Mouse (Mus musculus) spleen, adult 2 months (tissue): ENCODE data around the gene Terb1. TPM values are rescaled to one million over a fixed set of nuclear protein-coding genes. Genes with fewer than 3 reads are reported as not detected.

Experiments
- DNase-seq, 2 experiments: peaks; one replicate each; pipeline versions ENCODE4 v3.0.0 to v3.0.0-alpha.2; 2012 to 2021; ENCODE audit warnings: low spot score in 2 of 2, low read depth in 1 of 2
- H3K27ac ChIP-seq: fragments of 200-500 bp; 2 replicates; pipeline ENCODE4 v1.5.1; 2012; ENCODE audit warnings: low read length, inconsistent platforms; ENCODE audit not compliant: insufficient read depth
- H3K27me3 ChIP-seq: fragments of 200-500 bp; 2 replicates; pipeline ENCODE4 v1.6.1; 2012; ENCODE audit warnings: mild to moderate bottlenecking, moderate library complexity, low read length, inconsistent platforms; ENCODE audit not compliant: control insufficient read depth, insufficient read depth
- H3K36me3 ChIP-seq: fragments of 200-500 bp; 2 replicates; pipeline ENCODE4 v1.6.1; 2012; ENCODE audit warnings: mild to moderate bottlenecking, low read length, inconsistent platforms; ENCODE audit not compliant: control insufficient read depth, insufficient read depth
- H3K4me1 ChIP-seq: fragments of 200-500 bp; 2 replicates; pipeline ENCODE4 v1.6.1; 2011; ENCODE audit warnings: inconsistent platforms; ENCODE audit not compliant: control insufficient read depth, insufficient read depth, insufficient read length
- H3K4me3 ChIP-seq: fragments of 200-500 bp; 2 replicates; pipeline ENCODE4 v1.5.1; 2011; ENCODE audit warnings: mild to moderate bottlenecking, inconsistent platforms; ENCODE audit not compliant: insufficient read depth, insufficient read length; ENCODE audit errors: extremely low read depth
- CTCF ChIP-seq: fragments of 200-500 bp; IDR thresholded peaks from 2 replicates; pipeline ENCODE4 v1.5.1; 2011; ENCODE audit warnings: mild to moderate bottlenecking, inconsistent platforms; ENCODE audit not compliant: insufficient read depth, insufficient read length, insufficient replicate concordance; ENCODE audit errors: extremely low read depth
- POLR2A ChIP-seq: fragments of 200-500 bp; IDR thresholded peaks from 2 replicates; pipeline ENCODE4 v1.6.1; 2011; ENCODE audit warnings: low read depth, low read length, inconsistent platforms
- WGBS: fragments of 180-500 bp; shearing (Covaris S2); methylation state at CpG from one replicate; pipeline ENCODE4 v1.1.7; 2018; 5-methylcytosine and 5-hydroxymethylcytosine counted together
- polyA plus RNA-seq: library from polyadenylated mRNA; depleted of rRNA; stranded (reverse); fragments of >200 nt; gene quantifications from 2 replicates; pipeline ENCODE4 v1.2.3, GENCODE M21; 2012; rRNA removed

Gene Terb1
- polyA plus RNA-seq, 1 experiment: 0.23 TPM

GRCm38 (mm10) chr8:104408328-104409110 is 101.2 kb downstream of the Terb1 start:
- H3K27ac ChIP-seq: peak overlapping the region; percentile 67

GRCm38 (mm10) chr8:104406340-104407128 is 103.2 kb downstream of the Terb1 start:
- WGBS: 91% methylated on average over 6 of the region's 6 CpGs
- DNase-seq: no peak
- no peak overlapping the region for H3K27ac ChIP-seq
- H3K36me3 ChIP-seq: no peaks in the 10 kb centered on the region
- H3K4me1 ChIP-seq: peaks cover 4% of the 10 kb centered on the region; the same call in 1 of the 2 replicates
- no peak overlapping the region for H3K4me3 ChIP-seq
- no peak for TF ChIP-seq POLR2A
- no peak for TF ChIP-seq CTCF
- H3K27me3 ChIP-seq: no peaks in the 10 kb centered on the region; the same call in 1 of the 2 replicates

More at GRCm38 (mm10) chr8:104408328-104409110, 101.2 kb downstream of the Terb1 start:
- 81% methylated on average over 7 of the region's 7 CpGs for WGBS
- no peaks in the 10 kb centered on the region for H3K36me3 ChIP-seq
- peaks cover 7% of the 10 kb centered on the region; the same call in 1 of the 2 replicates for H3K4me1 ChIP-seq
- no peak for DNase-seq
- H3K27me3 ChIP-seq: no peaks in the 10 kb centered on the region; the same call in 1 of the 2 replicates
- TF ChIP-seq POLR2A (no peak), CTCF (no peak)
- H3K4me3 ChIP-seq: no peak overlapping the region

GRCm38 (mm10) chr8:104405430-104406187 is 104.1 kb downstream of the Terb1 start:
- WGBS: 79% methylated on average over 15 of the region's 15 CpGs
- Histone ChIP-seq H3K27ac (no peak overlapping the region), H3K4me3 (no peak overlapping the region), H3K4me1 (no peaks in the 10 kb centered on the region), H3K36me3 (no peaks in the 10 kb centered on the region), H3K27me3 (no peaks in the 10 kb centered on the region; the same call in 1 of the 2 replicates)
- no peak for DNase-seq
- TF ChIP-seq POLR2A (no peak), CTCF (no peak)

GRCm38 (mm10) chr8:104403596-104403995 is 106.1 kb downstream of the Terb1 start:
- TF ChIP-seq POLR2A: no peak
- TF ChIP-seq CTCF: no peak
- 78% methylated on average over 3 of the region's 3 CpGs for WGBS
- Histone ChIP-seq H3K4me3 (no peak overlapping the region), H3K36me3 (no peaks in the 10 kb centered on the region), H3K27me3 (no peaks in the 10 kb centered on the region), H3K4me1 (no peaks in the 10 kb centered on the region), H3K27ac (no peak overlapping the region)
- no peak for DNase-seq

Other genes starting within 250 kb of the Terb1 start
- not detected in 2 replicates for gene Cmtm2a, start 216.7 kb downstream of the Terb1 start, polyA plus RNA-seq
- gene Gm45711, start 199.8 kb downstream of the Terb1 start, polyA plus RNA-seq: not detected in 2 replicates
- gene Cmtm1, start 199.8 kb downstream of the Terb1 start, polyA plus RNA-seq: not detected in 2 replicates
- not detected in 2 replicates for gene Gm11020, start 188.3 kb downstream of the Terb1 start, polyA plus RNA-seq
- not detected in 2 replicates for gene Cmtm2b, start 187.7 kb downstream of the Terb1 start, polyA plus RNA-seq
- gene Cmtm3, start 170.5 kb downstream of the Terb1 start, polyA plus RNA-seq: 96.3 and 106 TPM in 2 replicates
- 4.8 and 5.6 TPM in 2 replicates for gene Cmtm4, start 114.1 kb downstream of the Terb1 start, polyA plus RNA-seq
- gene Dync1li2, start 66.9 kb downstream of the Terb1 start, polyA plus RNA-seq: 8.4 and 8.6 TPM in 2 replicates
- gene Nae1, start 24.7 kb upstream of the Terb1 start, polyA plus RNA-seq: 4.1 and 6.6 TPM in 2 replicates
- gene Car7, start 24.8 kb upstream of the Terb1 start, polyA plus RNA-seq: 1.4 and 1.9 TPM in 2 replicates
- 2.4 and 2.9 TPM in 2 replicates for gene Pdp2, start 81.5 kb upstream of the Terb1 start, polyA plus RNA-seq
- gene Cdh16, start 114.5 kb upstream of the Terb1 start, polyA plus RNA-seq: 0.29 TPM in 1 of 2 replicates, not detected in the other
- 13.1 and 17.2 TPM in 2 replicates for gene Rrad, start 121.4 kb upstream of the Terb1 start, polyA plus RNA-seq
- 35.7 and 37.5 TPM in 2 replicates for gene Ciao2b, start 132.1 kb upstream of the Terb1 start, polyA plus RNA-seq
- not detected in 2 replicates for gene Ces2a, start 224.1 kb upstream of the Terb1 start, polyA plus RNA-seq